Mouse (Mus musculus) brain, adult 2 months (tissue): ENCODE measurements around the gene Zfp771.

Experiments used
- DNase-seq: peaks from one replicate; pipeline ENCODE4 v3.0.0; 2011; ENCODE audit warnings: low read depth, low spot score

Zfp771 gene

GRCm38 (mm10) chr7:127282190-127282589, 38.1 kb downstream of the Zfp771 start:
- DNase-seq, result no peak

DNA sequence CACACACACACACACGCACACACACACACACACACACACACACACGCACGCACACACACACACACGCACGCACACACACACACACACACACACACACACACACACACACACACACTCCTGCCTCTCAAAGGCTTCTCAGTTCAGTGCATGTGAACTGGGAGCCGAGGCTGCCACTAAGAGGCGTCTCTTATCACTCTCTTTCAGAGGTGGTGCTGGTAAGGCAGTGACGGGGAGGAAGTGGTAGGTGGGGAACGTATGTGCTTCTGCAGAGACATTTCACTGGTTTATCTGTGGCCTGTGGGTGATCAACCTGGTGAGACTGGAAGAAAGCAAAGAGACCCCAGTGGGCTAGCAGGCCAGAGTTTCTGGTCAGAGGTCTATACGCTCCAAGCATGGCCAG, 41.1 kb downstream of the Zfp771 start:
- DNase-seq, result no peak

DNA sequence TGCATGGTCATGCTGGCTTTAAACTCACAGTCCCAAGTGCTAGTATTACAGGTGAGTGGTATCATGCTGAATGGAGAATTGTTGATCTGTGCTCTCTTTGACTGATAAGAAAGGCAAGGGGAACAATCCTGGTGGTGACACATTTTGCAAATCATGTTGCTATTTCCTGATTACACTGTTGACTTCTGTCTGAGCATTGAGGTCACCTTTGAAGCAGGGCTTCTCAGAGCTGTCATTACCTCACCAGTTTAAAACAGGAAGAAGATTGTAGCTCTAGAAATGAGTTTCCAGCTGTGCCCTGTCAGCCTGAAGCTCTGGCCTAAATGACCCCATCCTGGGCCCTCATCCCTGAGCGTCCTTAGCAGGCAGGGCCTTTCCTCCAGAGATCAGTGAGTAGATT, 43.9 kb downstream of the Zfp771 start:
- DNase-seq, result no peak

GRCm38 (mm10) chr7:127289306-127289705, 45.2 kb downstream of the Zfp771 start:
- DNase-seq, result no peak

GRCm38 (mm10) chr7:127290142-127290541, 46.1 kb downstream of the Zfp771 start:
- no peak for DNase-seq

DNA sequence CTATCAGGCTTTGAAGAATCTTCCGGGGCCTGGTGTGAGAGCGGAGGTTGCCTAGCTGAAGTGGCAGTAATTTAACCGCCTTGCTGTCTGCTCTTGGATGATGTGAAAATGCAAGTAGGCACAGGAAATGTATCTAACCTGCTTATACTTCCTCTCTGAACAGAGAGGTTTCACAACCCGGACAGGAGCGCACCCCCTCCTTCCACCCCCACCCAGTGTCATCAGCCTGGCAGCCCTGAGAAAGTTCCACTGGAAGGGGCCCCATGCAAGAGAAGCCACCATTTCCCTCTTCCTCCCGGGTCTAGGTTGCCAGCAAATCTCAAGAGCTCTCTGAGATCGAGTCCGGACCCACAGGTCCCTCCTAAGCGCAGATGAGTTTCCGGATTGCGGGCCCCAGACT, 52.0 kb downstream of the Zfp771 start, which contains the start of gene Itgal:
TSS of gene Itgal (plus strand) at position 163 of the 400 bp plus-strand sequence.
- no peak for DNase-seq

GRCm38 (mm10) chr7:127296786-127297555, 52.9 kb downstream of the Zfp771 start:
- no peak for DNase-seq

DNA sequence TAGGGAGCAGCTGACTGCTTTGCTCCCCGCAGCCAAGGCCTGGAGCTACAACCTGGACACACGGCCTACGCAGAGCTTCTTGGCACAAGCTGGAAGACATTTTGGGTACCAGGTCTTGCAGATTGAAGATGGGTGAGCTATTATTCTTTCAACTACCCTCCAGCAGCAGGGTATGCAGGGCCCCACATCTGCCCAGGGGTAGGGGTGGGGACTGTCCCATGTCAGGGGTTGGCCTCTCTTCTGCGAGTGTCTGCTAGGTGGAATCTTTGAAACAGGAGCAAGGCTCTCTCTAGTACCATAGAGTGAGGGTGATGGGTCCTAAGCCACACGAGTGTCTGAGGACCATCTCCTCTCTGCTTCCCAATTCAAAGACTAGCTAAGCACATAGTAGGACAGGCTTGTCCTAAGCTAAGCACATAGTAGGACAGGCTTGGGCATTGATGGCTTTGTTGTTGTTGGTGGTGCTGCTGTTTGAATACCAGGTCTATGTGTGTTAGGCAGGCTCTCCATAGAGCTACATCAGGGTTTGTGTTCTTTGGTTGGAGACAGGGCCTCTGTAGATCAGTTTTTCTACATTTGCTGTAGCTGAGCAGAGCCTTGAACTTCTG, 53.6 kb downstream of the Zfp771 start:
- no peak for DNase-seq
